ENCODE assay signal across 8 mouse cellular contexts in the genomic region with DNA sequence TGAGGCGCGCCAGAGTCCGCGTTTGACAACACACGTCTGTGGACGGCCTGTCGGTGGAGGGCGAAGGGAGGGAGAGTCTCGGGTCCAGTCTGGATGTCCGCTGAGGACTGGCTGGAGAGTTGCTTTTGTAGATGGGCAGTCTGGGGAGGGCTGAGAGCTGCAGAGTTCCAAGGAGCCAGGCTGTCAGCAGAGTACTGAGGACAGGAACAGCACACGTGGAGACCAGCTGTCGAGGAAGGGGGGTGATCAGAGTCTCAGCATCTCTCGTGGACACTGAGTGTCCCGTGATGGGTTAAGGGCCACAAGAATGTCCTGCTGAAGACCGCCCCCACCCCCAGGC. TPM values are rescaled to one million over a fixed set of nuclear protein-coding genes. Genes with fewer than 3 reads are reported as not detected.
DNase-seq lines count a peak whose midpoint lies in the region; ATAC-seq and TF ChIP-seq lines count a peak whose summit lies in the region.

No protein-coding gene starts in this region.

- H3K9ac ChIP-seq in embryonic facial prominence, embryonic 15.5 days, result peak overlapping the region; percentile 82
- peak overlapping the region; percentile 79 for H3K9ac ChIP-seq in neural tube, embryonic 13.5 days

- ATAC-seq in embryonic facial prominence, embryonic 15.5 days (ENCODE audit: insufficient number of reproducible peaks, low FRiP score, low TSS enrichment, low read depth), result peak; percentile 48
- peak; percentile 79 for ATAC-seq in neural tube, embryonic 13.5 days (ENCODE audit: low read depth)

- H3K4me2 ChIP-seq in embryonic facial prominence, embryonic 15.5 days (replicated peaks), result peak overlapping the region; percentile 78
- peak overlapping the region; percentile 83 for H3K4me2 ChIP-seq in neural tube, embryonic 13.5 days

- peaks cover 8% of the 10 kb centered on the region; the same call in 1 of the 2 replicates for H3K36me3 ChIP-seq in embryonic facial prominence, embryonic 15.5 days
- peaks cover 29% of the 10 kb centered on the region for H3K36me3 ChIP-seq in limb, embryonic 10.5 days
- peaks cover 15% of the 10 kb centered on the region for H3K36me3 ChIP-seq in neural tube, embryonic 13.5 days

- no peaks in the 10 kb centered on the region for H3K27me3 ChIP-seq in embryonic facial prominence, embryonic 15.5 days
- no peaks in the 10 kb centered on the region for H3K27me3 ChIP-seq in limb, embryonic 10.5 days (ENCODE audit: low read depth, poor library complexity, severe bottlenecking)
- H3K27me3 ChIP-seq in neural tube, embryonic 13.5 days, result no peaks in the 10 kb centered on the region

- no peaks in the 10 kb centered on the region for H3K9me3 ChIP-seq in embryonic facial prominence, embryonic 15.5 days (replicated peaks)
- no peaks in the 10 kb centered on the region for H3K9me3 ChIP-seq in limb, embryonic 10.5 days (replicated peaks)
- no peaks in the 10 kb centered on the region for H3K9me3 ChIP-seq in neural tube, embryonic 13.5 days

- H3K4me3 ChIP-seq in lung, adult 2 months (replicated peaks; ENCODE audit: extremely low read depth, low read depth, low read length), result peak overlapping the region; percentile 80
- H3K4me3 ChIP-seq in embryonic facial prominence, embryonic 15.5 days (replicated peaks), result peak overlapping the region; percentile 90
- H3K4me3 ChIP-seq in limb, embryonic 10.5 days, result peak overlapping the region; percentile 87
- peak overlapping the region; percentile 70 for H3K4me3 ChIP-seq in neural tube, embryonic 13.5 days

- no peak for TF ChIP-seq POLR2A in lung, adult 2 months (IDR thresholded peaks at IDR 0.05; ENCODE audit: borderline replicate concordance, extremely low read depth, low read depth, low read length)

- peak overlapping the region; percentile 82 for H3K27ac ChIP-seq in embryonic facial prominence, embryonic 15.5 days (replicated peaks)
- peak overlapping the region; percentile 89 for H3K27ac ChIP-seq in limb, embryonic 10.5 days
- peak overlapping the region; percentile 76 for H3K27ac ChIP-seq in neural tube, embryonic 13.5 days (replicated peaks)

- TF ChIP-seq CTCF in lung, adult 2 months (IDR thresholded peaks at IDR 0.05; ENCODE audit: insufficient read depth, low read length), result no peak

- peaks cover 3% of the 10 kb centered on the region; the same call in 1 of the 2 replicates for H3K4me1 ChIP-seq in lung, adult 2 months (ENCODE audit: control insufficient read depth, insufficient read depth, low read length)
- peaks cover 32% of the 10 kb centered on the region for H3K4me1 ChIP-seq in embryonic facial prominence, embryonic 15.5 days
- H3K4me1 ChIP-seq in limb, embryonic 10.5 days, result peaks cover 24% of the 10 kb centered on the region
- peaks cover 24% of the 10 kb centered on the region for H3K4me1 ChIP-seq in neural tube, embryonic 13.5 days (replicated peaks)

- 2% methylated on average over 15 of the region's 15 CpGs for whole genome bisulfite sequencing in lung, adult 2 months
- WGBS in embryonic facial prominence, embryonic 15.5 days, result under 1% methylated on average over 15 of the region's 15 CpGs
- WGBS in limb, embryonic 10.5 days, result 1% methylated on average over 15 of the region's 15 CpGs
- 2% methylated on average over 15 of the region's 15 CpGs for WGBS in neural tube, embryonic 13.5 days

- DNase-seq in lung, adult 2 months, result no peak
- DNase-seq in lung, postnatal 4 days, result no peak
- no peak for DNase-seq in limb, embryonic 10.5 days (ENCODE audit: low spot score)
- DNase-seq in gastrocnemius, postnatal 10 days, result no peak
- no peak for DNase-seq in adrenal gland, postnatal 14 days
- no peak for DNase-seq in cerebellum, postnatal 25 days

RNA-seq across cellular contexts. Expression of gene Farp2, which starts 0.4 kb away (rescaled TPM):
- 4.2 and 4.7 TPM in 2 replicates for polyA plus RNA-seq in lung, adult 2 months (2012; rRNA removed)
- 10.9 and 11.3 TPM in 2 replicates for polyA plus RNA-seq in embryonic facial prominence, embryonic 15.5 days (2015; fragmentation: Nextera tagmentation; extraction: Ambion mirVana)
- 7.9 and 8.4 TPM in 2 replicates for polyA plus RNA-seq in limb, embryonic 10.5 days (2016; fragmentation: Nextera tagmentation; extraction: Ambion mirVana)
- 6.3 and 6.5 TPM in 2 replicates for polyA plus RNA-seq in neural tube, embryonic 13.5 days (2015; fragmentation: Nextera tagmentation; extraction: Ambion mirVana)
- 10 to 100 TPM; 14.9 to 18.4 TPM for total RNA-seq in gastrocnemius, postnatal 10 days (2021)
- total RNA-seq in adrenal gland, postnatal 14 days (2021), result 17.3 and 19.5 TPM in 2 replicates

RNA-seq across cellular contexts. Expression of gene Hdlbp, which starts 33.7 kb away (rescaled TPM):
- polyA plus RNA-seq in lung, adult 2 months (2012; rRNA removed), result 52.2 and 61.2 TPM in 2 replicates
- 186 and 188 TPM in 2 replicates for polyA plus RNA-seq in embryonic facial prominence, embryonic 15.5 days (2015; fragmentation: Nextera tagmentation; extraction: Ambion mirVana)
- 120 and 134 TPM in 2 replicates for polyA plus RNA-seq in limb, embryonic 10.5 days (2016; fragmentation: Nextera tagmentation; extraction: Ambion mirVana)
- 83.9 and 85.7 TPM in 2 replicates for polyA plus RNA-seq in neural tube, embryonic 13.5 days (2015; fragmentation: Nextera tagmentation; extraction: Ambion mirVana)
- total RNA-seq in gastrocnemius, postnatal 10 days (2021), result 100 to 1,000 TPM; 229 to 252 TPM
- total RNA-seq in adrenal gland, postnatal 14 days (2021), result 321 and 334 TPM in 2 replicates
